Mouse (Mus musculus) neural tube, embryonic 14.5 days (tissue): ENCODE results near the gene Plcl1. TPM values are rescaled to one million over a fixed set of nuclear protein-coding genes. Genes with fewer than 3 reads are reported as not detected.
"Not testable (repeated sequence)": the region's sequence is repeated elsewhere in the genome, so short reads cannot be mapped to it uniquely, and the experiment has no call there.

Experiments
- ATAC-seq: fragments of 200-750 bp; cut with Nextera tagmentation; 2 replicates; pipeline ENCODE4 v1.8.0; 2017; ENCODE audit warnings: low read depth, mild to moderate bottlenecking, moderate TSS enrichment, moderate library complexity
- H3K27ac ChIP-seq: fragments of 300-500 bp; sonication (generic); 2 replicates; pipeline ENCODE4 v1.5.1; 2014; ENCODE audit warnings: low read depth, mild to moderate bottlenecking, control low read depth, low read length, moderate library complexity, mixed read lengths
- H3K27me3 ChIP-seq: fragments of 300-500 bp; sonication (generic); 2 replicates; pipeline ENCODE4 v1.6.1; 2014; ENCODE audit warnings: low read length; ENCODE audit not compliant: control insufficient read depth, insufficient read depth
- H3K36me3 ChIP-seq: fragments of 300-500 bp; sonication (generic); 2 replicates; pipeline ENCODE4 v1.6.1; 2014; ENCODE audit warnings: low read length, mixed read lengths; ENCODE audit not compliant: control insufficient read depth, insufficient read depth
- H3K4me1 ChIP-seq: fragments of 300-500 bp; sonication (generic); 2 replicates; pipeline ENCODE4 v1.6.1; 2014; ENCODE audit warnings: low read length; ENCODE audit not compliant: control insufficient read depth, insufficient read depth
- H3K4me2 ChIP-seq: fragments of 300-500 bp; sonication (generic); 2 replicates; pipeline ENCODE4 v1.6.1; 2014; ENCODE audit warnings: mild to moderate bottlenecking, low read depth, low read length, control low read depth
- H3K4me3 ChIP-seq: fragments of 300-500 bp; sonication (generic); 2 replicates; pipeline ENCODE4 v1.5.1; 2014; ENCODE audit warnings: low read depth, low read length, control low read depth, mixed read lengths
- H3K9ac ChIP-seq: fragments of 300-500 bp; sonication (generic); replicated peaks from 2 replicates; pipeline ENCODE4 v1.6.1; 2014; ENCODE audit warnings: low read depth, mild to moderate bottlenecking, control low read depth, low read length, mixed read lengths
- H3K9me3 ChIP-seq: fragments of 300-500 bp; sonication (generic); 2 replicates; pipeline ENCODE4 v1.6.1; 2016; ENCODE audit warnings: low read length; ENCODE audit not compliant: control insufficient read depth
- WGBS: fragments of 180-500 bp; shearing (Covaris S2); extraction: QIAGEN DNeasy Blood & Tissue Kit; methylation state at CpG from one replicate; pipeline ENCODE4 v1.1.7; 2014; 5-methylcytosine and 5-hydroxymethylcytosine counted together
- polyA plus RNA-seq: library from polyadenylated mRNA; unstranded; fragments of >200 nt; fragmentation: Nextera tagmentation; extraction: Ambion mirVana; gene quantifications from 2 replicates; pipeline ENCODE4 v1.2.1, GENCODE M21; 2014

Plcl1 gene
- polyA plus RNA-seq, 1 experiment from 2014 or later, result 5.4 TPM

DNA sequence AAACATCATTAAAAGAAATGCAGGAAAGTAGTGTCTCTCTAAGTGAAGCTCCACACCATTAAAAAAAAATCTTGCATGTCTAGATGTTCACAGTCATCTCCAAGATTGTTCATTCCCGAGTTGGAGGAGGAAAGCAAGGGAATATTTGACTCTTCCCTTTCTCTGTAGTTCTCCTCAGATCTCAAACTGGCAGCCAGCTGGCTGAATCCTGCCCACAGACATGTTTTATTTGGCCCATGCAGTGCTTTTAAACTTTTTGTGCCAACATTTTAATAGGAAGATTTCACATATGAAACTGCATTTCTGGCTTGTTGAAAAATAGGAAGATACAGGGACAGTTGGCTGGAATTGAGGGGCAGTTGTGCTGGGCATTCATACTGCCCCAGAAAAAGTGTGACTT, 94.2 kb downstream of the Plcl1 start:
- peaks cover 4% of the 10 kb centered on the region; the same call in 1 of the 2 replicates for H3K4me1 ChIP-seq
- no peak overlapping the region for H3K9ac ChIP-seq
- no peak overlapping the region for H3K27ac ChIP-seq
- no peaks in the 10 kb centered on the region for H3K27me3 ChIP-seq
- no peak overlapping the region for H3K4me3 ChIP-seq
- ATAC-seq, result no peak
- no peaks in the 10 kb centered on the region for H3K36me3 ChIP-seq
- H3K9me3 ChIP-seq, result no peaks in the 10 kb centered on the region
- H3K4me2 ChIP-seq, result no peak overlapping the region
- WGBS, result 71% methylated on average over 1 of the region's 1 CpGs

DNA sequence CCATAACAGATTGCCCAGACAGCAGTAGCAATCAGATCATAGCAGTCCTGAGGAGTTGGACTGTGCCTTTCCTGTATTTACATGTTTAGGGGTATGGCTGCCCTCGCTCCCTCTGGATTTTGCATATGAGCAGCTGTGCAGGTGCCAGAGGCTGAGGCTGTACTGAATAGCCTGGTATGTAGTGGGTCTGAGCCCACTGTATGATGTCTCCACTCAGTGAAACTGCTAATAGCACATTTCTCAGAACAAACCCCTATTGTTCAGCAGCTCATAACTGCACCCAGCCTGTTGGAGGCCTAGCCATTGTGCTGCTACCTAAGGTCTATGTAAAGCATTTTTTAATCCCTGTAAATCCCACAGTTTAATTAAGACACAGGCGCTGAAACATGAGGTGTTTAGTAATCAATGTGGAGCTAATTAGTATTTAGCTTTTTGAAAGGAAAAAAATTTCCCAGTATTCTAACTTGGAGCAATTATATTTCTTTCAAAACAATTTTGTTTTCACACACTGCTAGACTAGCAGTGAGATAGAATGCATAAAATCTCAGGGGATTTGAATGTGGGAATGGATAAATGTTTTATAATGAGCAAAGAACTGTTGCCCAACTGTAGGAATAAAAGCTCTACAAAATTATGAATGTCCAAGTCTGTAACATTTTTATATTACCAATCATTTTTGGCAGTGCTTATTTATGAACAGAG, 95.4 kb downstream of the Plcl1 start:
- no peak overlapping the region for H3K9ac ChIP-seq
- H3K4me1 ChIP-seq, result peaks cover 4% of the 10 kb centered on the region; the same call in 1 of the 2 replicates
- H3K27ac ChIP-seq, result no peak overlapping the region
- H3K4me3 ChIP-seq, result no peak overlapping the region
- H3K4me2 ChIP-seq, result no peak overlapping the region
- no peaks in the 10 kb centered on the region for H3K27me3 ChIP-seq
- no peaks in the 10 kb centered on the region for H3K36me3 ChIP-seq
- WGBS, result 60% methylated on average over 2 of the region's 2 CpGs
- H3K9me3 ChIP-seq, result no peaks in the 10 kb centered on the region
- peak; percentile 60 for ATAC-seq

GRCm38 (mm10) chr1:55505811-55506210, 100.1 kb downstream of the Plcl1 start:
- WGBS, result 87% methylated on average over 4 of the region's 4 CpGs
- ATAC-seq, result no peak

DNA sequence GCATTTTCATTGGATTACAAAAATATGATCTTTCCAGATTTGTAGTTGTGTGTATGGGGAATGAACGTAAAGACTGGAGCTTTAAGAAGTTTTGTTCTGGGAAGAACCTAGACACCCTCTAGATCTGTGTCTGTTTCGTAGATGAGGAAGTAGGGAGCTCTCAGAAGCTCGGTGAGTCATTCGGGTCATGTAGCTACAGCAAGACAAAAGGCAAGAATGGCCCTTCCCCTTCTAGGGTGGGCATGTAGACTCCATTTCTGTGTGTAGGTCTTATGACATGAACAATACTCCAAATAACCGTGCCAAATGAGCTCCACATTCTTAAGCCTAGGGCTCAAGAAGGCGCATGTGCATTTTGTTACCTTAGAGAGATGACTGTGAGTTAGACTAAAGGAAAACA, 101.3 kb downstream of the Plcl1 start:
- H3K4me2 ChIP-seq, result no peak overlapping the region
- H3K9ac ChIP-seq, result no peak overlapping the region
- ATAC-seq, result no peak
- H3K36me3 ChIP-seq, result no peaks in the 10 kb centered on the region
- H3K4me1 ChIP-seq, result no peaks in the 10 kb centered on the region
- H3K27ac ChIP-seq, result no peak overlapping the region
- no peak overlapping the region for H3K4me3 ChIP-seq
- H3K9me3 ChIP-seq, result no peaks in the 10 kb centered on the region
- 70% methylated on average over 6 of the region's 6 CpGs for WGBS
- H3K27me3 ChIP-seq, result no peaks in the 10 kb centered on the region

More at GRCm38 (mm10) chr1:55505811-55506210, 100.1 kb downstream of the Plcl1 start:
- Histone ChIP-seq H3K27me3 (no peaks in the 10 kb centered on the region), H3K4me1 (peaks cover 3% of the 10 kb centered on the region; the same call in 1 of the 2 replicates), H3K9me3 (no peaks in the 10 kb centered on the region), H3K4me3 (no peak overlapping the region), H3K9ac (no peak overlapping the region), H3K27ac (no peak overlapping the region), H3K4me2 (no peak overlapping the region), H3K36me3 (no peaks in the 10 kb centered on the region)

DNA sequence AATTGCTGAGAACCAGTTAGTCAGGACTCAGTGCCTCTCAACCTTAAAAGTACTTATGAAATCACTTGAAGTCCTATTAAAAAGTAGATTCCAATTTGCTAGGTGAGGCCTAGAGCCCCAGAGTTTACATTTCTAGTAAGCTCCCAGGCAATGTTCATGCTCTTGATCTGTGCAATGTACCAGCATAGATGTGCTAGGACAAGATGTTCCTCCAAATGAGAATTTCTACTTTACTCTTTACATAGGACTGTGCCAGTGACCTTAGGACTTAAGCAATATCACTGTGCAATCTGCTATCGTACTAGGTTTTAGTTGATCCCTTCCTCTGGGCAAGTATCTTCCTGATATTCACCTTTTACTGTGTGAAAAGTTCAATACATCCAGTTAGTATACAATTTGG, 103.9 kb downstream of the Plcl1 start:
- H3K36me3 ChIP-seq, result no peaks in the 10 kb centered on the region
- H3K4me3 ChIP-seq, result no peak overlapping the region
- H3K9me3 ChIP-seq, result no peaks in the 10 kb centered on the region
- H3K27ac ChIP-seq, result no peak overlapping the region
- no peaks in the 10 kb centered on the region for H3K27me3 ChIP-seq
- no peaks in the 10 kb centered on the region for H3K4me1 ChIP-seq
- no peak overlapping the region for H3K9ac ChIP-seq
- ATAC-seq, result no peak
- 98% methylated on average over 1 of the region's 1 CpGs for WGBS
- H3K4me2 ChIP-seq, result no peak overlapping the region

- WGBS, result 75% methylated on average over 3 of the region's 3 CpGs
- H3K4me2 ChIP-seq, result no peak overlapping the region
- no peaks in the 10 kb centered on the region for H3K4me1 ChIP-seq
- no peaks in the 10 kb centered on the region for H3K9me3 ChIP-seq
- H3K9ac ChIP-seq, result no peak overlapping the region
- no peak for ATAC-seq
- no peaks in the 10 kb centered on the region for H3K27me3 ChIP-seq
- no peak overlapping the region for H3K27ac ChIP-seq
- H3K36me3 ChIP-seq, result no peaks in the 10 kb centered on the region
- no peak overlapping the region for H3K4me3 ChIP-seq
These were observed 106.4 kb downstream of the Plcl1 start for GRCm38 (mm10) chr1:55512165-55512564.

DNA sequence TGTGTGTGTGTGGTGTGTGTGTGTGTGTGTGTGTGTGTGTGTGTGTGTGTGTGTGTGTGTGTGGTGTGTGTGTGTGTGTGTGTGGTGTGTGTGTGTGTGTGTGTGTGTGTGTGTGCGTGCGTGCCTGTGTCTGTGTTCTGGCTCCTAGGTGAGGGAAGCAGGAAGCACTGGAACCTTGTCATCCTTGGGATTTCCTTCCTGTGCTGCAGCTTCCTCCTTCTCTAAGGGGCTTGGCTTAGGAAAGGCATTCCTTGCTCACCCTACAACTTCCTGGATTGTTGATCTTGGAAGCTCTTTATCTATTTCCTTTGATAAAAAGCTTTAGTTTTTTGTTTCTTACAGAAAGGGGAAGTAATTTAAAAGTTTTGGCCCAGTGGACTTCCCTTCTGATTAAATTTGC, 107.1 kb downstream of the Plcl1 start:
- not testable (repeated sequence) for H3K9me3 ChIP-seq, H3K27ac ChIP-seq, ATAC-seq, H3K9ac ChIP-seq, H3K36me3 ChIP-seq, H3K4me2 ChIP-seq, H3K4me3 ChIP-seq, H3K4me1 ChIP-seq, H3K27me3 ChIP-seq
- WGBS, result 100% methylated on average over 2 of the region's 2 CpGs

DNA sequence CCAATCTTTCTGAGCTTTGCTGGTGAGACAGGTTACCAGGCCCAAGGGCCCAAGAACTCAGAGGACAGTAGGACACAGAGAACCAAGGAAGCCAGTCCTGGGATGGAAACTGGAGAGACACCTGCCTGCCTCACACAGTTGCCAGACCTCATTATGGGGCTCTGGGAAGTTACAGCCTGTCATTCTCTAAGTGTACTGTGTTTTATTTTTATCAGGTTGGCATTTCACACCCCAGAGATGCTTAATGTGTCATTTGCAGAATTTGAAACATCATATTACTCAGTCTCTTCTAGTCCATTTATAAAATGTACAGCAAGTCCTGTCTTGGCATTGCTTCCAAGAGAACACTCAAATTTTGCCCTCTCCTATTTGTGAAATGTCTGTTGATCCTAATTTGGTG, 111.5 kb downstream of the Plcl1 start:
- no peak for ATAC-seq
- H3K4me2 ChIP-seq, result no peak overlapping the region
- no peaks in the 10 kb centered on the region for H3K4me1 ChIP-seq
- H3K9me3 ChIP-seq, result no peaks in the 10 kb centered on the region
- H3K9ac ChIP-seq, result no peak overlapping the region
- H3K27ac ChIP-seq, result no peak overlapping the region
- no peak overlapping the region for H3K4me3 ChIP-seq
- no peaks in the 10 kb centered on the region for H3K36me3 ChIP-seq
- H3K27me3 ChIP-seq, result no peaks in the 10 kb centered on the region

DNA sequence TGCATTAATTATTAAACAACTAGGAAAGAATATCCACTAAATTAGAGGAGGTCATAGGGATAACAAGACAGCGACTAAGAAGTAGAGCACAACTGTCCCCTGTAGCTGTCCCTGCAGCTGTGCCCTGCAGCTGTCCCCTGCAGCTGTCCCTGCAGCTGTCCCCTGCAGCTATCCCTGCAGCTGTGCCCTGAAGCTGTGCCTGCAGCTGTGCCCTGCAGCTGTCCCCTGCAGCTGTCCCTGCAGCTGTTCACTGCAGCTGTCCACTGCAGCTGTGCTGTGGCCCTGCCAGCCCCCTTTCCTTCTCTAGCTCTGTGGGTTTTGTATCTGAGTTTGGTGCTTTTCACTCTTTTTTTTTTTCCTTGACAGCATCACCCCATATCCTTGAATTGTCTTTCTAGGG, 118.2 kb downstream of the Plcl1 start:
- Histone ChIP-seq H3K9ac (no peak overlapping the region), H3K4me3 (no peak overlapping the region), H3K4me1 (no peaks in the 10 kb centered on the region), H3K4me2 (no peak overlapping the region), H3K27ac (no peak overlapping the region), H3K36me3 (no peaks in the 10 kb centered on the region), H3K27me3 (no peaks in the 10 kb centered on the region), H3K9me3 (no peaks in the 10 kb centered on the region)
- WGBS, result 95% methylated on average over 1 of the region's 1 CpGs
- ATAC-seq, result no peak
